Mouse (Mus musculus) adrenal gland, postnatal 10 days (tissue): ENCODE measurements around the gene Spag17. TPM values are rescaled to one million over a fixed set of nuclear protein-coding genes. Genes with fewer than 3 reads are reported as not detected.

Experiments used
- DNase-seq: peaks from one replicate; pipeline ENCODE4 v3.0.0; 2021; ENCODE audit warnings: mixed read lengths
- total RNA-seq, 2 experiments: library from RNA; stranded (reverse); gene quantifications; 2 replicates each; pipeline ENCODE4 v1.2.3; 2021

Spag17 gene
- total RNA-seq, 2 experiments from 2014 or later, result 0.03 TPM; not detected in 1

DNA sequence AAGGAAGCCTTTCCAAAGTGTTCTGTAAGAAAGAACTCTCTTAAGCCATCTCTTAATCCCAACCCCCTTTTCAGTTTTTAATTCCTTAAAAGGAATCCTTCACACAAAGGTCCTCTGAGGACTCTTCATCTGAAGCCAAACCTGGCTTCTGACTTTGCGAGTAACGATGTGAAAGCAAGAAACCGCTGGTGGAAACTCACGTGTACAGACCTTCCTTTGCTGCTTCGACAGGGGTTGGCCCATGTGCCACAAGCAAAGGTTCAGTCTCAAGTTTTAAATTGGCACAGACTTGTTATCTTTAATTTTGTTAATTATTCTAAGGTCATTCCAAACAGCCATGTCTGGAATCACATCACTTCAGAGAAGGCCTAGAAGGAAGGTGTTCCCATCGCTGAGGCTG is 79.1 kb downstream of the Spag17 start:
- DNase-seq, result no peak

DNA sequence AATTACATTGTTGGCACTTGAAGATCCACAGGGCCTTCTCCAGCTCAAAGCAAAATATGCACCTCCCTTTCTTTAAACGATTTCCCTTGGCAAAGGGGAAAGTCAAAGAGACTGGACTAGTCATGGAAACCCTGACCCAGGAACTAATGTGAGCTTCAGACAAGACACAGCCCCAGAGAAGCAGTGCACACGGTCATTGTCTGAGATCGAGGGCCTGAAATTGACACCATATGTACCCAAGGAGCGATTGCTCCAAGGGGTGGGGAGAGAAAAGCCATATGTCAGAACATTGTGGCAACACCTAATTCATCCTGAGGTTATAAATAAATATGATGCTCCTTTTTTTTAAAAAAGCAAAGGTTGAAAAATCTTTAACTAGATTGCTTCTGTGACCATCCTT is 80.7 kb downstream of the Spag17 start:
- DNase-seq, result no peak

DNA sequence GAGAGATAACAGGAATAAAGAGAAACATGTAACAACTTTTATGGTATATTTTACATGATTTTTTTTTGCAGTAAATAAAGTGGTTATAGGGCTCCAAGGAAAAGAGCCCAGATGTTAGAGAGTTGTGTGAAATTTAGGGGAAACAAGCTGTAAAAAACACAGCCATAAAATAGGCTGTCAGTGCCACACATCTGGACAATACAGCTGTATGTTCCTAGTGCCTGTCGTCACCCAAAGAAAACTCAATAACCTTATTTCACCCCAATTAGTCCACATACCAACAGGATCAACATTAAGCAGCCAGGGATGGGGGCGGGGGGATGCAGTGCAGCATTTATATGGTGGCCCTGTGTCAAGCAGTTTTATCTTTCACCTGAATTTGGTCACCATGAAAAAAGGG is 81.1 kb downstream of the Spag17 start:
- no peak for DNase-seq

DNA sequence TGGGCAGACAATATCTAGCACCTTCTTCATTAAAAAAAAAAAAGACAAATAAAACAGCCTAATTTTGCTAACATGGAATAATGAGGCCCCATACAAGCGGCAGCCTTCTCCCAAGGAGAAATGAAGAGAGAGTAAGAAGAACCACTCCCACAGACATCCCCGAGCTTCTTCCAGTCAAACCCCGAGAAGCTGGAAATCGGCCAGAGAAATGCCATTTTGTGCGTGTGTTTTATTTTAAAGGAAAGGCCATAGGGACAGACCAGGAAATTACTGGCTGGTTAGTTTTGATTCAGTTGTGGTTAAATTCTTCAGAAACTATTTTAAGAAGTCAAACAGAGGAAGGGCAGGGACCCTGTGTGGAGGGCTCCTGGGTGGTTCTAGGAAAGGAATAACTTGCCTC is 85.6 kb downstream of the Spag17 start:
- DNase-seq, result no peak

DNA sequence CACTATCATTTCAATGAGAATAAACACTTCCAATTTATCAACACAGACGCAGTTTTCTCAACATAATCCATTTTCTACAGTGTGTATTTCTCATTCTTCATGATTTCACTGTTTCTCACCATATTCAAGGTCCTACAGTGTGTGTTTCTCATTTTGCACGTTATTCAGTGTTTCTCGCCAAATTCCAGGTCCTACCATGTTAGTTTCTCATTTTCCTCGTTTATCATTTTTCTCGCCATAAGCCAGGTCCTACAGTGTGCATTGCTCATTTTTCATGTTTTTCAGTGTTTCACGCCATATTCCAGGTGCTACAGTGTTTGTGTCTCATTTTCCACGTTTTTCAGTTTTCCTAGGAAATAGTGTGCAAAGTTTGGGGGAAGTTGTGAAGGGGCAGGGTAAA is 95.8 kb downstream of the Spag17 start:
- DNase-seq, result no peak

DNA sequence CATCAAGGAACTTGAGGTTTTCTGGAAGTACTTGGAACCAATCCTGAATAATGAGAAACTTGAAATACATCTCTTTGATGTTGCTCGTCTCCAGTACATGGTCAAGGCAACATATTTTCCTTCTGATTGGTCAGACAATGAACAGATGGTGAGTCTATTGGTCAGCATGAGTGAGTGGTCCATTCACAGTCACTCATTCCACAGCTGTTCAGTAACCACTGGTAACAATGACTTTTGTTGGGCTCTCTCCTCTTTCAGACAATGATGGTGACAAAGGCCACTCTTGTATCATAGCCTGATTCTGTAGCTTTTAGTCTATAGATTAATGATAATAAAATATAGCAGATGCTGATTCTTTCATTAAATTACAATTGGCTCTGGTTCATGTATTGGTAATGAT is 119.5 kb downstream of the Spag17 start:
- DNase-seq, result no peak

DNA sequence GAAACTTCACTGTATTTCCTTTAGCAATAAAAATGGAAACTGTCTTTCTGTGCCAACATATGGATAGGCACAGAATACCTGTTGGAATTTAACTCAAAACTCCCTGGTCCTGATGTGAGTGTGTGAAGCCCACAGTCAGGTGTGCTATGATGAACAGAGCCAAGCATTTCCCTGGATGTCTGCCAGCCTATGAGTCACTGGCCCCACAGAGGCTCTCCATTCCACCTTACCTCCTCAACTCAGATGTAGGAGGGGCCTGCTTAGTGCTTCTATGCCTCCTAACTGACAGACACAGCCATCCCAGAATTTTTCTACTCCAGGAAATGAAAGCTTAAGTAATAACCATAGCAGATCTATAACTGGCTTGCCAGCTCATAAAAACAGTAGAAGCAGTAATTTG is 124.6 kb downstream of the Spag17 start:
- DNase-seq, result no peak

DNA sequence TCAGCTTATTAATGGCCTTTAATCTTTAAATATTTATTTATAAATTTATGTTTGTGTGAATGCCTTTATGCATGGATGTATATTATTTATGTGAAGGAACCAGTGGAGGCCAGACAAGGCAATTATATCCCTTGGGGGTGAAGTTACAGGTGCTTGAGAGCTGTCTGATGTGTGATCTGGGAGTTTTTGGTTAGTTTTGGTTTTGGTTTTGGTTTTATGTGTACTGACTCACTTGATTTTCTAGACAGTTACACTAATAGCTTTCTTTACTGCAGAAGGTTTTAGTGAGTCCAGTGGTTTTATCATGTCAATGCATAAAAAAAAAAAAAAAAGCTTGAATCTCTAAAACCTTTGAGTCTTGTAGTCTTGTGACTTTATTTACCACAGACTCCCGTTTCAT is 128.9 kb downstream of the Spag17 start:
- no peak for DNase-seq

DNA sequence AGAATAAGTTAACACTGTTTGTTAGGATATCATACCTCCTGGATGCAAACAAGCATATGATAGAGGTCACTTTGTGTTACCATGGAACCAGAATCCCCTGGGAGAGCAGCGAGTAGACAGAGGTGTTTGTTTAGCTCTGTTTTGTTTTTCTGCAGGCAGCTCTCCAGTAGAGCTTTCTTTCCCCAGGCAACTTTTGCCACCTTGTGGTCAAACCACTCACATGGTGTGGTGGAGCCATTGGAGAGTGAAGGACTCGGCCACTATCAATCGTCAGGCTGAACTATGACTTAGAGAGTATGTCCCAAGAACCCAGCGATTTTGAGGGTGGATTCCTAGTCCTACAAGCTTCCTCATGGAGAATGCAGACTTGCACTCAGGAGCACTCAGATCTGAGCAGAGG is 146.1 kb downstream of the Spag17 start:
- peak; percentile 2 for DNase-seq

DNA sequence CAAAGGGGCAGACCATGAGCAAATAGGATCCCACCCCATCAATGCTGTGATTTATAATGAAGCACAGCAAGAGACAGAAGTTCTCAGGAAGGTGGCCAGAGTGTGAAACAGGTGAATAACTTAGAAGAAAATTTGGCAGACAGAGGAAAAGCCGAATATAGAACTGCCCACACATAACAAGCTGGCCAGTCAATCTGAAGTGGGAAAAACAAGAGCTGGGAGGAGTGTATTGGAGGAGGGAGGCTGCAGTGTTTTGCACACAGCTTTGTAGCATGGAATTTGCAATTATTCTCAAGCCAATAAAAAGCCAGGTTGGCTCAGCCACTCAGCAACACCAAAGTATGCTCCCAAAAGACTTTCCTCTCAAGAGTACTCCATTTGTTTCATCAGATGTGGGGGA is 147.8 kb downstream of the Spag17 start:
- DNase-seq, result no peak

DNA sequence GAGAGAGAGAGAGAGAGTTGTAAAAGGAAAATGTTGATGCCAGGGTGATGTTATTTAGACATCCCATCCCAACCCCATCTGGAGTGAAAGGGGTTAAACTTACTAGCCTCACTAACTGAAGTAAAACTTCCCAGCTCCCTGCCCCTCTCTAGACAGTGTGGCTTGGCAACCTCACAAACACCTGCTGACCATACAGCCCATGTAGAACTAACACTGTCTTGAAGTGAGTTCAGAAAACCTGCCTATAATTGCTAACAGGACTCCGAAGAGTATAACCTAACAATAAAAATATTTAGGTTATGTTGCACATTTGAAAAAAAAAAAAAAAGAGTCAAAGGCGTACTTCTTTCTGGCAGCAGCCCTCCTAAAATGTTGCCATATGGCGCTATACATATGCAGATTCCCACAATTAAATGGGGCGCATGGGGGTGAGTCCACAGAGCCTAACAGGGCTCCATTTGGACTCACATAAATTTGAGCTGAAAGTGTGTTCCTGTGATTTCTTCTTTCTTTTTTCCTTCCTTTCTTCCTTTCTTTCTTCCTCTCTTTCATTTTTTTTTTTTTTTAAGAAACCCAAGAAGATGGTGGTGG is 149.3 kb downstream of the Spag17 start:
- DNase-seq, result no peak

DNA sequence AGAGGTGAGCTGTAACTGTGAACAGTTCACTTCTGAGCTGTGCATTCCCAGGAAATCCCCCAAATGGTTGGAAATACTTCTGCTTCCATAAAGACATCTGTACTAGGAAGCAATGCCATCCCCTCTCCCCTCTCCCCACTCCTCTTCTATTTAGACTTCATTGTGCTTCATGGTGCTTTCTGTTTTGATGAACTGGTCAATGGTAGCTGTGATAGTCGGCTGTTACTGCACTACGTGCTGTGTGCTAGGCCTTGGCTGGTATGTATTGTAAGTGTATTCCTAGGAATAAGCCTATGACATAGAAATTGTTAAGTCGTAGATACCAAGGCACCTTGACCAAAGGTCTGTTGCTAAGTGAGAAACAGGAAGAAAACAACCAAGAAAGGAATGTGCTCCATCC is 149.9 kb downstream of the Spag17 start:
- no peak for DNase-seq

DNA sequence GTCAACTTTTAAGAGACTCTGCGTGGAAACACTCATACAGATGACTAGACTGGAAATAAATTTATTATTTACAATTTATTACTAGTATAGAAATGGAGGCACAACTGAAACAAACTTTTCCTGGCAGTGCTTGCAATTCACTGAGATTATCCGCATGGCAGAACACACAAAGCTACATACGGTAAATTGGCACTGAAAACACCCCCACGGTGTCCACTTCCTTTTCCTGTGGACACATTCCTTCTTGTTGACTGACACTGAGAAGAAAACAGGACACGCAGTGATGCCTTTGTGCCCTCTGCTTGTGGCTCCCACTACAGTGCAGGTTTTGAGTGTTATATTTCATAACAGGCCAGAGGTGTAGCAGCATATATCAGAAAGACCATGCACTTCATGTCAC is 151.6 kb downstream of the Spag17 start:
- no peak for DNase-seq

DNA sequence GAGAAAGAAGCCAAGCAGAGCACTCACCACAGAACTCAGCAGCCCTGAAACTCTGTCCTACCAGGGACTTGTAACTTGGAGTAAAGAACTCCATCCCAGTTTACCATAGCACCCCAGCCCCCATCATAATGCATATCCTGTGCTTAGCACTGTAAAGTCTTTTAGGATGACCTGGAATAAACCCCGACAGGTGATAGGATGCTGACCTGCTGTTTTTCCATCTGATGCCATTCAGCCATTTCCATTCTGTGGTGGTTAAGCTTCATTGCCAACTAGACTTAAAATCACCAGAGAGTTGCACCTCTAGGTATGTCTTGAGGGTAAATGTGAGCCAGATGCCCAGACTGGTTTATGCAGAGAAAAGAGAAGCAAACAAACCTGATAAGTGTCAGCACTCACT is 189.2 kb downstream of the Spag17 start:
- DNase-seq, result no peak

DNA sequence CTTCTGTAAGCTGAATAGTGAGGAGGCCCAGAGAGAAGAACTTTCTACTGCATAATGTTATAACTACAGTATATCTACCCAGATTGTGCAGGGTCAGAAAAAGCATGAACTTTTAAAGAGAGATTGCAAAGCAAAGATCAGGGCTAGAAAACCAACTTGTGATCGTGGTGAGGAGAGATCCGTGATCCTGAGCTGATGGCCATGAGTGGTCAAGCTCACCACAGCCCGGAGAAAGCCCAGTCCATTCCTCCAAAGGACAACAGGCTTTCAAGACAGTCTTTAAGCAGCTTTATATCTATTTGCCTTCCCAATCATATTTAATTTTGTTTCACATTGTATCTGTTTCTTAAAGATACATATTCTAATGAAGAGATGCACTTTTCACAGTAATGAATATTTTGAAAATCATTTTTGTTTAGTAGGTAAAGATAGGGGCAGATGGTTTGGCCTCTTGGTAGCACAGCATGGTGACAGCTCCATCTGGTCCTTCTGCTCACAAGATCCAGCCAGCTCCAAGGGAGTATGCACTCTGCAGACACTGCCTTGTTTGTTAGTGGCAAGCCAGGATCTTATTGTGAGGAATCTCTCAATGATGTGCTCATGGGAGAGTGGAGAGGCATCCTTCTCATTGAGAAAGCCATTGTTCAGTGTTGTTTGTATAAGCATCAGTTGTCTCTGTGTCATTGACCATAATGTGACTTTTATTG is 217.3 kb downstream of the Spag17 start:
- no peak for DNase-seq

DNA sequence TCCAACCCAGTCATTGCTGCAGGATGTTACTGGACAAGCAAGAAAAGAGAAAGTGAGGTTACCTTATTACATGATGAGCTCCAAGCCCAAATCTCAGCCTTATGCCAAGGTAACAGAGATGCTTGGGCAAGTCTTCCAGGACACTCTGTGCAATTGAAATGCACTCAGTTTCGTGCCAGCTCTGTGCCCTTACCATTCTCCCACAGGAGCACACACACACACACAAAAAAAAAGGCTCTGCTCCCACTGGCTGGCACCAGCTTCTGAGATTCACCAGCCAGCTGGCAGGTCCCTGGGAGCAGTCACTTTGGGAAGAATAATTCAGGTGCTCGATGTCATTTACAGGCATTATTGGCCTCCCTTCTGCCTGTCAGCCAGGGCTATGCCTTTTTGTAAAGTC is 221.5 kb downstream of the Spag17 start:
- DNase-seq, result peak; percentile 3

DNA sequence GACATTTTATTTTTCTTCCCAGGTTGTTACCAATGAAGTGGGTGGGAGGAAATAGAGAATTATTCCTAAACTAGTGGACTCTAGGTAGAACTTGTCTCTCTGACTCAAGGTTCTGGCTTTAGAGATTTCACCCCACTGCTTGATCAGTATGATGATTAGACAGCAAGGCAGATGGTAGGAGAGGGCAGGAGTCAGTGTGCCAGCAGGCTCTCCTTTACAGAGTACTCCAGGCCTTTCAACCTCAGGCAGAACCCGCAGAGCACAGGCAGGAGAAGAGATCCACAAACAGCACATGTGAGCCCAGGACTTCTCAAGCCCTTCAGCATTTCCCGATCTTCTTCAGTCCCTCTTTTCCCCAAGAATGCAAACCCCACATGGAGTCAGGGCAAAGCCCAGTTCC is 233.5 kb downstream of the Spag17 start:
- DNase-seq, result no peak

DNA sequence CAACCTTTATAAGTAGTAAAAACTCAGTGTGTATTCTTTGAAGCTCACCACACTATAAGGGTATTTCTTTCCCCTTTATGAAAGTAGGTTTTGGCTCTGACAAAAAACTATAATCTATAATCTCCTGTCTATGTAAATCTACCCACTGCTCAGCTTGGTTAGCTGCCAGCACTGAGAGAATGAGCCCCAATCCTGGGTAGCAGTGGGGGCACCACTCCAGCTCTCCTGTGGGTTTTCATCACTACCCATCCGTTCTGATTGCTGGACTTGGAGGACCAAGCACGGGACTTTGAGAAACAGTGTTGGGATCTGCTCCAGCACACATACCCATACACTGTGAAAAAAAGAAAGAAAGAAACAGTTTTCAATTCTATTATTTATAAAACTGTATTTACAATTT is 236.8 kb downstream of the Spag17 start:
- no peak for DNase-seq

DNA sequence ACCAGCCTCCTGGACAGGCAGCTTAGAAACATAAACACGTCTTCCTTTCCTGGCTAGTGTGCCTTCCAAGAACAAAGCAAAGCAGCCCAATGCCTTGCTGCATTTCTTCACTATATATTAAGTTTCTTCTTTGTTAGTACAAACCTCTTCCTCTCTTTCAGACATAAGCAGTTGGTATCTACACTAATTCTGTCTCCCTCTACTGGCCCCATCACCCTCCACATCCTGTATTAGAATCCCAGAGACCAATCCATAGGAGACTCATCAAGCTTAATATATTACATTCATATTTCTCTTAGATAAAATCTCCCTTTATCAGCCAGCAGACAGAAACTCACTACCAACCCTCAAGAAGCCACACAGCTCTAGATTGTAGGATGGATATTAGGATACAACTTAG is 237.2 kb downstream of the Spag17 start:
- DNase-seq, result no peak

DNA sequence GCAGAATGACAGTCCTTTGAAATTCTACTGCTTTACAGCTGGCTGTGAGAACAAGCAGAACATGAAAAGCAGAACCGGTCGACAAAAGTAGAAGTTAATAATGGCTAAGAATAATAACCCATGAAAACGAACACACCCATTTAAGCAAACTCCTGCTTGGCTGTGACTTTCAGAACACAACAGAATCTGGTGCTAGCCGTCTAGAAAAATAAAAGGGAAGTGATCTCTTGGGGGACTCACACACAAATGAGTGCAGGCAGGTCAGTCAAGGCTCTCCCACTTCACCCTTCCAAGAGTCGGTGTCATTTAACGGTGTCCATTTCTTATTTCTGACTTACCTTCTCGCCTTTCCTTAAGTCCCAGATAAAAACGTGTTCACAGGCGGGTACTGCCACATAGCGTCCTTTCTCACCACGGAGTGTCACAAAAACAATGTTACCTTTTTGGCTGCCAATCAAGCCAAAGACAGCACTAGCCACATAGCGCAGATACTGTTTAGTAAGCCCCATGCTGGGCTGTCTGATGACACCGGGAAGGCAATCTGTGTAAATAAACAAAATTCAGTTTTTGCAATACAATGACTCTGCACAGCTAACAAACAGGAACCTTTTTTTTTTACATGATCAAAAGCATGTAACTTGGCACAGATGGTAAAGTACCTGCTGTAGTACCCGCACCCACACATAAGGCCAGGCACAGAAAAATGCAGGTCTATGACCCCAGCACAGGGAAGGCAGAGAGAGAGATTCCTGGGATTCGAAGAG is 275.7 kb downstream of the Spag17 start:
- DNase-seq, result no peak

DNA sequence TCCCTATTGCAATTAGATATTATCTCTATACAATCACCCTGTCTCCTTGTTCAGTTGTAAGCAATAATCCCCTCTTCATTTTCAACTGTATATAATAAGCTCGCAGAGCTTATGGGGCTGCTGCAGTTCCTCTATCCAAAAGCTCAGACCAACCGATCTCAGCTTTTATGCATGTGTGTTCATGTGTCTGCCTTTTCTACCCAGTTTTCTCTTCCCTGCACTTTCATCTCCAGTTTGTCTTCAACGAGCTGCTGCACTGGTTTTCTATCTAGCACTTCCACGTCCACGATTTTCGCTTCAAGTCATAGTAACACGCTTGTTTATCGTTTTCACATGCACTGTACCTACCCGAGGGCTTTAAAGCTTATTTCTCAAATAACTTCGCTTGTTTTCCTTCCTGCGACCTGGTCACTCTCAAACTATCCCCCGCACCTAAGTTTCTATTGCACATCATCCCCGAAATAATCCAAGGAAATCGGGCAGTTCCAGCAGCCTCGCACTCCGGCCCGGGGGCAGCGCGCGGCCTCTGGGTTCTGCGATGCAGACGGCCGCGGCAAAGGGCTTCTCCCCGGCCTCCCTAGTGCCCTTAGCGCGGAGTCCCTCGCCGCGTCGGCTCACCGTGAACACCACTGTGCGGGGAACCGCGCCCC is 276.6 kb downstream of the Spag17 start:
- DNase-seq, result no peak

DNA sequence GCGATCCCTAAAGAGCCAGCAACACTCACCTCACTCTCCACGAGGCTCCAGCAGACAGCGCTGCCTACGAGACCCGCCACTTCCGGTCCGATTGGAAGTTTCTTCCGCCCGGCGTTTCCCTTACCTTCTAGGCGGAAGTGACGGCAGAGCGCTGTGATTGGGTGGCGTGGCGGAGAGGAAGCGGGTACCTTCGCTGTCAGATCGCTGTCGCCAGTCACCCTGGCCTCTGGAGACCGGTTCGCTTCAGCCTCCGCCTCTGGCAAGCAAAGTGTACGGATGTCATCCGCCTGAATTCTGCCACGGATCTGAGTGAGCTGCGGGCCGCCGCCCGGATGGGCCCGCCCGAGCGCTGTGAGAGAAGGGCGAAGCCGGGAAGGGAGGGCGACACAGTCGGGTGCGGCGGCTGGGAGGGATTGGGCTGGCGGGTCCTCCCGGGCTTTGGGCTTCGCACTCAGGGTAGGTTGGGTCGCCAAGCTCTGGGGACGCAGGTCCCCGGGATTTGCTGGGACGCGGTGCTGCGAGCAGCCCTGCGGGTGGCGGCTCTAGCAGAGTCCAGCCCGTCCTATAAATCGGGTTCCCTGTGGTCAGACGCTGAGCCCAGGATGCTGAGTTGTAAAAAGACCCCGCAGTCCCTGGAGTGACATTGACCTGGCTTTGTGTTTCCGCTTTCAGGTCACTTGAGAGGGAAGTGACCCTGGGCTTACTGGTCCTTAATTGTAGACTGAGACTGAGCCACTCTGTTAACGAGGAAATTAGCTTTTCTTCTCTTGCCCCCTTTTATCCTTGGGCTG is 277.3 kb downstream of the Spag17 start, which contains the start of the genes Gdap2 and Wdr3:
TSS of gene Gdap2 (plus strand) at position 67 of the 791 bp plus-strand sequence.
TSS of gene Wdr3 (minus strand) at position 93 of the 791 bp plus-strand sequence.
- DNase-seq, result peak; percentile 97
